Mouse (Mus musculus) neural tube, embryonic 15.5 days (tissue): ENCODE measurements around the gene Rragb. TPM values are rescaled to one million over a fixed set of nuclear protein-coding genes. Genes with fewer than 3 reads are reported as not detected.
"Not testable (repeated sequence)": the region's sequence is repeated elsewhere in the genome, so short reads cannot be mapped to it uniquely, and the experiment has no call there.

Experiments used
- ATAC-seq: fragments of 200-750 bp; cut with Nextera tagmentation; 2 replicates; pipeline ENCODE4 v1.8.0; 2017; ENCODE audit warnings: mild to moderate bottlenecking, moderate TSS enrichment, moderate library complexity; ENCODE audit not compliant: low FRiP score
- H3K27ac ChIP-seq: fragments of 300-500 bp; sonication (generic); replicated peaks from 2 replicates; pipeline ENCODE4 v1.5.1; 2015; ENCODE audit warnings: mild to moderate bottlenecking, inconsistent platforms
- H3K27me3 ChIP-seq: fragments of 300-500 bp; sonication (generic); replicated peaks from 2 replicates; pipeline ENCODE4 v1.6.1; 2015; ENCODE audit warnings: inconsistent platforms
- H3K36me3 ChIP-seq: fragments of 300-500 bp; sonication (generic); 2 replicates; pipeline ENCODE4 v1.6.1; 2015; ENCODE audit warnings: inconsistent platforms
- H3K4me1 ChIP-seq: fragments of 300-500 bp; sonication (generic); 2 replicates; pipeline ENCODE4 v1.6.1; 2015; ENCODE audit warnings: inconsistent platforms
- H3K4me2 ChIP-seq: fragments of 300-500 bp; sonication (generic); 2 replicates; pipeline ENCODE4 v1.6.1; 2015; ENCODE audit warnings: inconsistent platforms, mild to moderate bottlenecking, moderate library complexity
- H3K4me3 ChIP-seq: fragments of 300-500 bp; sonication (generic); replicated peaks from 2 replicates; pipeline ENCODE4 v1.5.1; 2015; ENCODE audit warnings: mild to moderate bottlenecking, inconsistent platforms
- H3K9ac ChIP-seq: fragments of 300-500 bp; sonication (generic); replicated peaks from 2 replicates; pipeline ENCODE4 v1.6.1; 2015; ENCODE audit warnings: mild to moderate bottlenecking, inconsistent platforms
- H3K9me3 ChIP-seq: fragments of 300-500 bp; sonication (generic); replicated peaks from 2 replicates; pipeline ENCODE4 v1.6.1; 2016; ENCODE audit warnings: inconsistent platforms
- WGBS: fragments of 180-500 bp; shearing (Covaris S2); methylation state at CpG from one replicate; pipeline ENCODE4 v1.1.7; 2015; ENCODE audit warnings: mixed read lengths; 5-methylcytosine and 5-hydroxymethylcytosine counted together
- polyA plus RNA-seq: library from polyadenylated mRNA; unstranded; fragments of >200 nt; fragmentation: Nextera tagmentation; extraction: Ambion mirVana; gene quantifications from 2 replicates; pipeline ENCODE4 v1.2.1, GENCODE M21; 2015

The Rragb gene
- polyA plus RNA-seq: 8.7 and 8.8 TPM in 2 replicates

DNA sequence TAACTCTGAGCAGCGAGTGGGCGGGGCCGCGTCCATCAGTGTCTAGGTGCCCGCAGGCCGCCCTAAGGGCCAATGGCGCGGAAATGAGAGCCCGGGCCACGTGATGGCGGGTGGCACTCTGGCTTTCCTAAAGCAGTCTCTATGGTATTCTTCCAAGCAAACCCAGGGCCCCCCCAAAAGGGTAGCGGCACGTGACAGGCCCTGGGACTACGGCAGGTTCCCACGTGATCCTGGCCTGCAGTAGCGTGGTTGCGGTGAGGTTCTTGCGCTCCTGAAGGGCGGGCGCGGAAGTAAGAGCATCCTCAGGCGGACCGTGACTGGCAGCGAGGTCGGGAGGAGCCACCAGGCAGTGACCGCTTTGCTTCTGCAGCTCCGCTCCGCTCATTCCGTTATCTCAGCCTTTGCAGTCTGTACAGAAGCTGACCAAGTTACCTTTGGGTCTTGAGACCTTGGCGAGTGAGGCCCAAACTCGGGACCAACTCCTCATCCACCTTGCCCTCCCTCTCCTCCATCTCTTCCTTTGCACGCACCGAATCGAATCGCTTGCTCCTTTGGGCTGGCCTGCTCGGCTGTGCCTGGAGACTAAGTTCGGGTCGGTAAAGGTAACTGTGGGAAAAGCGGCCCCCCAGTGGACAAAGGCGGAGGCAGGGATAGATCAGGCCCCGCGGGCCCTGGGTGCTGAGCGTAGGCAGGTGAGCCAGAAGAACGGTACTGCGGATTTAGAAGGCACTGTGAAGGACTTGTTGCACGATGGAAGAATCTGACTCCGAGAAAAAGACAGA is at the start of gene Rragb:
Gene Rragb (plus strand): TSS at position 248 of the 782 bp plus-strand sequence.
- Histone ChIP-seq H3K36me3 (no peaks in the 10 kb centered on the region), H3K27me3 (peaks cover 13% of the 10 kb centered on the region; the same call in 1 of the 2 replicates), H3K4me2 (peak within 1 kb of the TSS; percentile 58), H3K9ac (peak within 1 kb of the TSS; percentile 47), H3K27ac (peak within 1 kb of the TSS; percentile 63), H3K9me3 (no peaks in the 10 kb centered on the region), H3K4me1 (no peaks in the 10 kb centered on the region), H3K4me3 (peak within 1 kb of the TSS; percentile 55)
- WGBS: 15% methylated on average over 47 of the region's 47 CpGs
- ATAC-seq: peak; percentile 99

DNA sequence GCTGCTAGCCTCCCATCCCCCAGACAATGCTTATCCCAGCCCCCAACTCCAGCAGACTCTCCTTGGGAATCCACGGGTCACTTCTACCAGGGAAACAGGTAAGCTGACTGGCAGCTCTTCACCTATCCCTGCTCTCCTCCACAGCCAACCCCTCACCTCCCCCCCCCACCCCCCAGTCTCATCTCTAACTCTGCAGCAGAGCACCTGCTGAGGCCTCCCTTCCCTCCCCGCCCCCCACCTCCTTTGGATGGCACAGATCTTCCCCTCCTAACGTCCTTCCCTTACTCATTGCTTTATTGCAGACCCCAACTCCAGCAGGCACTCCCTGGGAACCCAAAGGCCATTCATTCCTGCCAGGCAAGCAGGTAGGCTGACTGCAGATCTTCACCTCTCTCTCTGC is 21.3 kb upstream of the Rragb start, which contains the start of gene Foxr2:
Gene Foxr2 (plus strand): TSS at position 301 of the 400 bp plus-strand sequence.
- Histone ChIP-seq H3K36me3 (no peaks in the 10 kb centered on the region), H3K27me3 (peaks cover 4% of the 10 kb centered on the region; the same call in 1 of the 2 replicates), H3K9me3 (no peaks in the 10 kb centered on the region), H3K4me2 (no peak within 1 kb of the TSS), H3K4me3 (no peak within 1 kb of the TSS), H3K9ac (no peak within 1 kb of the TSS), H3K4me1 (no peaks in the 10 kb centered on the region), H3K27ac (no peak within 1 kb of the TSS)
- ATAC-seq: no peak
- WGBS: 18% methylated on average over 3 of the region's 3 CpGs

DNA sequence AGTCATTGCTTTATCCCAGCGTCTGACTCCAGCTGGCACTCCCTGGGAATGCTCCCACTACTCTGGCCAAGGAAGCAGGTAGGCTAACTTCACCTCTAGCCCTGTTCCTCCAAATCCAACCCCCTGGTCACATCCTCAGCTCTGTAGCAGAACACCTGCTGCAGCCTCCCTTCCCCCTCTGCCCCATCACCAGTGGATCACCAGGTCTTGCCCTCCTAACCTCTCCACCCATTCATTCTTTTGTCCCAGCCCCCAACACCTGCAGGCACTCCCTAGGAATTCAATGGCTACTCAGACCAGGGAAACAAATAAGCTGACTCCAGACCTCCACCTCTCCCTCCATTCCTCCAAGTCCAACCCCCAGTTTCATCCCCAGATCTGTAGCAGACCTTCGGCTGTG is 20.8 kb upstream of the Rragb start:
- no peak for ATAC-seq
- peaks cover 4% of the 10 kb centered on the region; the same call in 1 of the 2 replicates for H3K27me3 ChIP-seq
- WGBS: 43% methylated on average over 2 of the region's 2 CpGs

DNA sequence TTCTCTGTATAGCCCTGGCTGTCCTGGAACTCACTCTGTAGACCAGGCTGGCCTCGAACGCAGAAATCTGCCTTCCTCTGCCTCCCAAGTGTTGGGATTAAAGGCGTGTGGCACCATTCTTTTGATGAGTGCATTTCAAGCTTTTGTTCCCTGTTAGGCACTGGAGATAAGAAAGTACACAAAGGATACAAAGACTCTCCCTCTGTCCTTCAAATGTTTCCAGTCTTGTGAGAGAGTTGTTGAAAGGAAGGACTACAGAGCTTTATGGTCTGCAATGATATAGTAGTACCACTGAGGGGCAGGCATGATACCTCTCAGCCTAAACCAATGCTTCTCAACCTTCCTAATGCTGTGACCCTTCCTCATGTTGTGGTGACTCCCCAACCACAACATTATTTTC is 2.9 kb downstream of the Rragb start:
- Histone ChIP-seq H3K4me2 (no peak overlapping the region), H3K27ac (no peak overlapping the region), H3K36me3 (no peaks in the 10 kb centered on the region), H3K4me1 (no peaks in the 10 kb centered on the region), H3K27me3 (peaks cover 13% of the 10 kb centered on the region; the same call in 1 of the 2 replicates), H3K4me3 (no peak overlapping the region), H3K9me3 (no peaks in the 10 kb centered on the region), H3K9ac (no peak overlapping the region)
- WGBS: 68% methylated on average over 3 of the region's 3 CpGs
- ATAC-seq: no peak

More for the DNA sequence above, 20.8 kb upstream of the Rragb start:
- no peaks in the 10 kb centered on the region for H3K9me3 ChIP-seq
- H3K27ac ChIP-seq: no peak overlapping the region
- no peak overlapping the region for H3K4me3 ChIP-seq
- H3K9ac ChIP-seq: no peak overlapping the region
- no peaks in the 10 kb centered on the region for H3K4me1 ChIP-seq
- H3K36me3 ChIP-seq: no peaks in the 10 kb centered on the region
- no peak overlapping the region for H3K4me2 ChIP-seq

DNA sequence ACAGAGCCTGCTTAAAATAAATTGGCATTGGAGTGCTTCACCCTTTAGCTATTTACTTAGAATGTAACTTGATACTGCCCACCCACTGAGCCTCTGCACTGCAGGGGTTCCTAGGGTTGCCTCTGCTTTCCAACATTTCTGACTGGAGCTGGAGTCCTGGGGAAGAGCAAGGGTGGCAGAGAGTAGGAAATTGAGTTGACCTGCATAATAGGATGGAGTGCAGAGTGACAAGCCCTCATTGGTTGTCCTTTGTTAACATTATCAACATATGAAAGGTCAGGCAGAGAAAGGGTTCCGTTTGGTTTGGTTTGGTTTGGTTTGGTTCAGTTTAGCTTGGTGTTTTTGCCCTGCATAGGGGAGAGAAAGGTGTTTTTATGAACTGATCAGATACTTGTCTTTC is 12.0 kb downstream of the Rragb start:
- Histone ChIP-seq H3K4me2 (no peak overlapping the region), H3K9me3 (no peaks in the 10 kb centered on the region), H3K9ac (no peak overlapping the region), H3K36me3 (no peaks in the 10 kb centered on the region), H3K4me1 (no peaks in the 10 kb centered on the region), H3K27me3 (no peaks in the 10 kb centered on the region), H3K27ac (no peak overlapping the region), H3K4me3 (no peak overlapping the region)
- WGBS: 19% methylated on average over 1 of the region's 1 CpGs
- ATAC-seq: no peak

DNA sequence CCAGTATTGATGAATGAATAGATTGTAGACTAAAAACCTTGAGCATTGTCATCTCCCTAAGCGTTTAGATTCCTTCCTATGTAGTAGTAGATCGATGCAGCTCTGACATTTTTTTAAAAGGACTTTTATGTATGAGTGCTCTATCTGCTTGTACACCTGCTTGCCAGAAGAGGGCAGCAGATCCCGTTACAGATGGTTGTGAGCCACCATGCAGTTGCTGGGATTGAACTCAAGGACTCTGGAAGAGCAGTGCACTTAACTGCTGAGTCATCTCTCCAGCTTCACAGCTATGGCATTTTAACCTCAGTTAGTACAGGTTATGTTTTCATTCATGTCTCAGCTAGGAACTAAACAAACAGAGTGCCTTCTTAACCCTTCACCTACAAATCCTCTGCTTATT is 15.5 kb downstream of the Rragb start:
- Histone ChIP-seq H3K4me1 (no peaks in the 10 kb centered on the region), H3K9me3 (no peaks in the 10 kb centered on the region), H3K4me2 (no peak overlapping the region), H3K27me3 (no peaks in the 10 kb centered on the region), H3K4me3 (no peak overlapping the region), H3K36me3 (no peaks in the 10 kb centered on the region), H3K27ac (no peak overlapping the region), H3K9ac (no peak overlapping the region)
- 50% methylated on average over 3 of the region's 3 CpGs for WGBS
- ATAC-seq: no peak

DNA sequence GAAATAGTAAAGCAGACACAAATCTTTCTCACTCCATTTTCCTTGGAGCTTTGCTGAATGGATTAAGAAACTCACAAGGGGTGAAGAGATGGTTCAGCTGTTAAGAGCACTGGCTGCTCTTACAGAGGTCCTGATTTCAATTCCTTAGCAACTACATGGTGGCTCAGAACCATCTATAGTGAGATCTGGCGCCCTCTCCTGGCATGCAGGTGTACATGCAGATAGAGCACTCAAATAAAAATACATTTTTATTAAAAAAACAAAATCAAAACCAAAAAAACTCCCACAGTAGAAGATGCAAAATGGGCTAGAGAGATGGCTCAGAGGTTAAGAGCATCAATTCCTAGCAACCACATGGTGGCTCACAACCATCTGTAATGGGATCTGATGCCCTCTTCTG is 35.0 kb downstream of the Rragb start:
- no peak for ATAC-seq
- Histone ChIP-seq H3K4me1 (no peaks in the 10 kb centered on the region), H3K4me2 (no peak overlapping the region), H3K27me3 (no peaks in the 10 kb centered on the region), H3K36me3 (no peaks in the 10 kb centered on the region), H3K4me3 (no peak overlapping the region), H3K27ac (no peak overlapping the region), H3K9ac (no peak overlapping the region), H3K9me3 (no peaks in the 10 kb centered on the region)
- WGBS: 19% methylated on average over 1 of the region's 1 CpGs

DNA sequence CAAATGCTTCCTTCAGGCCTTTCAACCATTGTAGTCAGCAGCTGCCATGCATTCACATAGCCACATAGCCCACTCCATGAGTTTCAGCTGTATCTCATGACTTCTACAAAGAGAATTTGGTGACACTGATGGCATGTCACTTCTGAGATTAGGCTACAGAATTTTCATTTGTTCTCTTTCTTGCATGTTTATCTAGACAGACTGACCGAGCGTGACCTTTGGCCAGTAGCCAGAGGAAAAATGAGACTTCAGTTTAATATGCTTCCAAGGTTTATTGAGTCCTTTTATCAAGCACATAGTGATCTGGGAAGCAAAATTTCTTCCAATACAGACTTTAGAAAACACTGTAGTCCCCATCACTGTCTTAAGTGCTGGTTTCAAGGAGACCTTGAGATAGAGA is 42.4 kb downstream of the Rragb start:
- no peaks in the 10 kb centered on the region for H3K4me1 ChIP-seq
- WGBS: 93% methylated on average over 2 of the region's 2 CpGs
- H3K27ac ChIP-seq: no peak overlapping the region
- H3K9me3 ChIP-seq: no peaks in the 10 kb centered on the region
- no peak overlapping the region for H3K4me3 ChIP-seq
- H3K9ac ChIP-seq: no peak overlapping the region
- H3K36me3 ChIP-seq: no peaks in the 10 kb centered on the region
- no peak overlapping the region for H3K4me2 ChIP-seq
- H3K27me3 ChIP-seq: no peaks in the 10 kb centered on the region
- ATAC-seq: no peak

DNA sequence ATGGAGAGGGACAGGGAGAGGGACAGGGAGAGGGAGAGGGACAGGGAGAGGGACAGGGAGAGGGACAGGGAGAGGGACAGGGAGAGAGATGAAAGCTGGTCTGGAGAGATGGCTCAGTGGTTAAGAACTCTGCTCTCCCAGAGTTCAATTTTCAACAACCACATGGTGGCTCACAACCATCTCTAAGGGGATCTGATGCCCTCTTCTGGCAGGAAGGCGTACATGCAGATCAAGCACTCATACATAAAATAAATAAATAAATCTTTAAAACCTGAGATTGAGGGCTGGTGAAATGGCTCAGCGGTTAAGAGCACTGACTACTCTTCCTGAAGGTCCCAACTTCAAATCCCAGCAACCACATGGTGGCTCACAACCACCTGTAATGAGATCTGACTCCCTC is 59.4 kb downstream of the Rragb start:
- H3K4me3 ChIP-seq, H3K4me2 ChIP-seq, H3K4me1 ChIP-seq, H3K9ac ChIP-seq, H3K27ac ChIP-seq, H3K36me3 ChIP-seq, H3K9me3 ChIP-seq, ATAC-seq, H3K27me3 ChIP-seq: not testable (repeated sequence)
- WGBS: 89% methylated on average over 2 of the region's 2 CpGs

DNA sequence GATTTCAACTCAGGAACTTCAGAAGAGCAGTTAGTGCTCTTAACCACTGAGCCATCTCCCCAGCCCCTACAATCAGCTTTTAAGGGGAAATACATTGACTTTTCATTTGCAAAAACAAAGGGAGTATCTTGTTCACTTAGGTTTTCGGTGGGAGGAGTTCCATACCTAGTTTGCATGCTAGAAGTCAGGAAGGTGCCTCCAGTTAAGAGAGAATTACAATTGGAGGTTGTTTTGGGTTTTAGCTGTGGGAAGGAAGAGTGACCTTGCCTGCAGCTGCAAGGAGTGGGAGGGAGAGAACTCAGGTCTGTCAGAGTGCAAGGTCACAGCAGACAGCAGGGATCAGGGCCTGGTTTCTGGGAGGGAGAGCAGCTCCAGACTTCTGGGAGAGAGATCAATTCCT is 71.3 kb downstream of the Rragb start:
- no peak for ATAC-seq
- Histone ChIP-seq H3K9me3 (no peaks in the 10 kb centered on the region), H3K27ac (no peak overlapping the region), H3K4me1 (no peaks in the 10 kb centered on the region), H3K27me3 (no peaks in the 10 kb centered on the region), H3K36me3 (no peaks in the 10 kb centered on the region), H3K9ac (no peak overlapping the region), H3K4me3 (no peak overlapping the region), H3K4me2 (no peak overlapping the region)
- WGBS: 32% methylated on average over 1 of the region's 1 CpGs
